Mouse (Mus musculus): ENCODE data around the gene Slc50a1. TPM values are rescaled to one million over a fixed set of nuclear protein-coding genes. Genes with fewer than 3 reads are reported as not detected.

Slc50a1 gene
- total and polyA plus RNA-seq, 3 experiments = 41.8 to 56.0 (median 50.9) TPM

DNA sequence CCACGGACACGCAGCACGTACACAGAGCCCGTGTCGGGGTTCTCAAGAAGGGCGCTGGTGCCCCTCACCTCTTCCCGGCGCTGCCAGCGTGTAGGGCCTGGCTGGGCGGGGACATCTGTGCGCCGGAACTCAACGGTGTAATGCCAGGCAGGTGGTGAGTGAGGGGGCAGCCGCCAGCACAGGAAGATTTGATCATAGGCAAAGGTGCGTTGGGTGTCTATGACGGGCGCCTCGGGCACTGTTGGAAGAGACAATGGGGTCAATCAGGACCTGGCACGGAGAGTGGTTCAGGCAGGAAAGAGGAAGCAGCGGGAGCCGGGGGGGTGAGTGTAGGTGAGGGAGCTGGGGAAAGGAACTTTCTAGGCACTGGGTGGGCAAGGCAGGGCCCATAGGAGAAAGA lies 32.7 kb downstream of the Slc50a1 start:
- peaks cover 39 to 64% of the 10 kb centered on the region in 2 experiments for H3K36me3 ChIP-seq (replicated peaks in 1 of 2; ENCODE audit: control insufficient read depth in 1 of 2, insufficient read depth in 1 of 2, low read length in 1 of 2)
- H3K9me3 ChIP-seq (replicated peaks; ENCODE audit: low read length) = no peaks in the 10 kb centered on the region
- H3K4me3 ChIP-seq (replicated peaks in 1 of 3; ENCODE audit: low read depth in 2 of 3, low read length in 2 of 3, poor library complexity in 1 of 3) = no peak overlapping the region
- H3K27ac ChIP-seq (ENCODE audit: insufficient read depth, low read depth) = no peak overlapping the region
- no peak overlapping the region for H3K4me2 ChIP-seq (ENCODE audit: insufficient read depth, low read depth, poor library complexity, severe bottlenecking)
- H3K79me2 ChIP-seq (replicated peaks; ENCODE audit: control insufficient read depth, extremely low read depth, insufficient read depth, poor library complexity, severe bottlenecking) = no peaks in the 10 kb centered on the region
- H3K9ac ChIP-seq (ENCODE audit: insufficient read depth, low read depth) = no peak overlapping the region
- in situ Hi-C loops (cut with MboI; ENCODE audit: low pct_ligation_motif_present, low pct_unique_long_range_greater_than_20kb, low sequenced_read_pairs) = no loop called here
- no peaks in the 10 kb centered on the region for H3K27me3 ChIP-seq (replicated peaks)
- TF ChIP-seq JUND (conservative IDR thresholded peaks at IDR 0.05; ENCODE audit: low read depth, low read length) (no peak), RAD21 (IDR thresholded peaks at IDR 0.05; ENCODE audit: low read depth, low read length) (no peak), RCOR1 (conservative IDR thresholded peaks at IDR 0.05; ENCODE audit: low read depth, low read length) (no peak), EP300 (IDR thresholded peaks at IDR 0.05; ENCODE audit: low read length) (no peak), SIN3A (IDR thresholded peaks at IDR 0.05; ENCODE audit: low read length) (no peak), PAX5 (IDR thresholded peaks at IDR 0.05; ENCODE audit: low read length) (no peak), HCFC1 (IDR thresholded peaks at IDR 0.05; ENCODE audit: low read depth, low read length) (no peak), USF2 (conservative IDR thresholded peaks at IDR 0.05; ENCODE audit: low read depth, low read length) (no peak), MXI1 (IDR thresholded peaks at IDR 0.05; ENCODE audit: low read depth, low read length) (no peak), USF1 (IDR thresholded peaks at IDR 0.05; ENCODE audit: low read depth, low read length) (no peak), E2F4 (IDR thresholded peaks at IDR 0.05; ENCODE audit: insufficient replicate concordance, low read depth, low read length) (no peak), POLR2AphosphoS2 (IDR thresholded peaks at IDR 0.05; ENCODE audit: low read depth, low read length) (no peak), IRF4 (IDR thresholded peaks at IDR 0.05; ENCODE audit: low read depth, low read length) (no peak), ETS1 (conservative IDR thresholded peaks at IDR 0.05; ENCODE audit: low read depth, low read length) (no peak), ZKSCAN1 (IDR thresholded peaks at IDR 0.05; ENCODE audit: borderline replicate concordance, low read depth, low read length) (no peak), TBP (conservative IDR thresholded peaks at IDR 0.05; ENCODE audit: low read depth, low read length) (no peak), ZMIZ1 (IDR thresholded peaks at IDR 0.05; ENCODE audit: low read depth, low read length) (no peak)
- no peak for DNase-seq (ENCODE audit: extremely low read depth)
- peaks cover 14 to 21% of the 10 kb centered on the region in 2 experiments for H3K4me1 ChIP-seq (ENCODE audit: control insufficient read depth in 1 of 2, insufficient read depth in 2 of 2)
- dilution Hi-C loops (cut with MboI; ENCODE audit: extremely low pct_ligation_motif_present, extremely low pct_unique_long_range_greater_than_20kb, low sequenced_read_pairs) = no loop called here

DNA sequence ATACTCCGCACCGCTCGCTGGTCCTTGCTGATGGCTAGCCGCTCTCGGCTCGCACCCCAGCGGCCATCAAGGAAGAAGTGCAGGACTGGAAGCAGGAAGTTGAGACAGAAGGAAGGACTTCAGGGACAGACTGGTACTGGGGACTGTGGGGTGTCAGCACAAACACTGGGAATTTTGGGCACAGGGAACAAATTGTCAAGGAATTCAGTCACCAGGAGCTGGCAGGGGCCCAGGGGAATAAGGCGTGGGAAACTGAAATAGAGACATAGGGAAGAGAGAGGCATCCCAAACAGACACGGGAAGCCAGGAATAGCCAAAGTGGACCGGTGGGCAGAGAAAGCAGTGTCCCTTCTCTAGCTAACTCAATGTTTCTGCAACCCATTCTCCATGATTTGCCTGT lies 33.9 kb downstream of the Slc50a1 start:
- TF ChIP-seq EP300 (IDR thresholded peaks at IDR 0.05; ENCODE audit: low read length) = no peak
- TF ChIP-seq RAD21 (IDR thresholded peaks at IDR 0.05; ENCODE audit: low read depth, low read length) = no peak
- no peak for TF ChIP-seq TCF12 (IDR thresholded peaks at IDR 0.05; ENCODE audit: low read depth, low read length)
- TF ChIP-seq KAT2A (IDR thresholded peaks at IDR 0.05; ENCODE audit: insufficient replicate concordance, low read length) = no peak
- no peak overlapping the region for H3K4me2 ChIP-seq (ENCODE audit: insufficient read depth, low read depth, poor library complexity, severe bottlenecking)
- no peak for DNase-seq (ENCODE audit: extremely low read depth)
- H3K9ac ChIP-seq (ENCODE audit: insufficient read depth, low read depth) = no peak overlapping the region
- H3K36me3 ChIP-seq (replicated peaks in 1 of 2; ENCODE audit: control insufficient read depth in 1 of 2, insufficient read depth in 1 of 2, low read length in 1 of 2) = peaks cover 31 to 55% of the 10 kb centered on the region in 2 experiments
- dilution Hi-C loops (cut with MboI; ENCODE audit: extremely low pct_ligation_motif_present, extremely low pct_unique_long_range_greater_than_20kb, low sequenced_read_pairs) = no loop called here
- H3K79me2 ChIP-seq (replicated peaks; ENCODE audit: control insufficient read depth, extremely low read depth, insufficient read depth, poor library complexity, severe bottlenecking) = no peaks in the 10 kb centered on the region
- H3K9me3 ChIP-seq (replicated peaks; ENCODE audit: low read length) = no peaks in the 10 kb centered on the region
- H3K27ac ChIP-seq (ENCODE audit: insufficient read depth, low read depth) = no peak overlapping the region
- in situ Hi-C loops (cut with MboI; ENCODE audit: low pct_ligation_motif_present, low pct_unique_long_range_greater_than_20kb, low sequenced_read_pairs) = no loop called here
- no peak overlapping the region for H3K4me3 ChIP-seq (replicated peaks in 1 of 3; ENCODE audit: low read depth in 2 of 3, low read length in 2 of 3, poor library complexity in 1 of 3)
- H3K27me3 ChIP-seq (replicated peaks) = no peaks in the 10 kb centered on the region
- peaks cover 15 to 28% of the 10 kb centered on the region in 2 experiments for H3K4me1 ChIP-seq (ENCODE audit: control insufficient read depth in 1 of 2, insufficient read depth in 2 of 2)

Measured in CH12.LX (cell line).